Mouse (Mus musculus) heart, adult 11 months (tissue): Measurements from ENCODE around the gene Fuca1.
"Not testable (repeated sequence)": the region's sequence is repeated elsewhere in the genome, so short reads cannot be mapped to it uniquely, and the experiment has no call there.

Experiments
- DNase-seq: peaks from one replicate; pipeline ENCODE4 v3.0.0; 2022

The Fuca1 gene

DNA sequence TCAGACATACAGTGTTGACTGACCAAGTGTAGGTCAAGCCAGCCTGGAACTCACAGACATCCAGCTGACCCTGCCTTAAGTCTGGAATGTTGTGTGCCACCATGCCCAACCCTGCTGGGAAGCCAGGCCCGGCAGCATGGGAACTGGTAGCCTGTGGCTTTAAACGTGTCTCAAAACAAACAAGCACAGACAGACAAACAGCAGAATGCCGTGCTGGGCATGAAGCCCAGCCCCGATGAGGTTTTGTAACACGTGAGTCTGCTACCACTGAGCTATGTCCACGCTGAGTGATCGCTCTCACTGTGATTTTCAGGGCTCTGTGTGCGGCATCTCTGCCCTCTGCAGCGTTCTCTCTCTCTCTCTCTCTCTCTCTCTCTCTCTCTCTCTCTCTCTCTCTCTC is 35.4 kb downstream of the Fuca1 start:
- DNase-seq: no peak

DNA sequence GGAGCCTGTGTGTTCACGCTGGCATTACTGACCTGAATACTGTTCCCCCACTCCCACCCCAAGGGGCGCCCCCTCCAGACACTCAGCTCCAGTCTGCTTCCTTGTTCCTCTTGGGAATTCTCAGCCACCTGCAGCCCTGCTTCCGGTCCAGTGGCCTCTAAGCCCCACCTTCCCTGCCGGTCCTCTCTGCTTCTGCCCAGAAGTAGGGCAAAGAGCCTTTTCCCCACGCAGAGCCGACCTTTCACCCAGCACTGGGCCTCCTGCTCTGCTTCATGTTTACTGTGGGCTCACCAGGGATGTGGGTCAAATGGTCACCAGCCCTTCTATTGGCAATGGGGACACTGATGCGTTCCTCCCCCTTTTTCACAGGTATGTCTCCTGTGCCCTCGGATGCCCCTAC is 37.8 kb downstream of the Fuca1 start:
- peak; percentile 91 for DNase-seq

DNA sequence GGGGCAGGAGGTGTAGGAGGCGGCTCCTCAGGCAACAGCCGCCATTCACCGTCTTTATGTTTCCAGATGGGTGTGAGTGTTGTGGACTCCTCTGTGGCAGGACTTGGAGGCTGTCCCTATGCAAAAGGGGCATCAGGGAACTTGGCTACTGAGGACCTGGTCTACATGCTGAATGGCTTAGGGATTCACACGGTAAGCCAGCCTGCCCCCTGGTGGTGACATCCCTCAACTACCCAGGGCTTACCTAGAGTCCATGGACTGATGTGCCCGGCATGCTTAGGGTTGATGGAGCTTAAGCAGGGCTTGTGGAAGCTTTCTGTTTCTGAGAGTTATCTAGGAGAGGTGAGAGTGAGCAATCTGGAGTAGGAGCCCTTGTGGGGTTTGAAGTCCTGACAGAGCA is 40.2 kb downstream of the Fuca1 start:
- peak; percentile 95 for DNase-seq

DNA sequence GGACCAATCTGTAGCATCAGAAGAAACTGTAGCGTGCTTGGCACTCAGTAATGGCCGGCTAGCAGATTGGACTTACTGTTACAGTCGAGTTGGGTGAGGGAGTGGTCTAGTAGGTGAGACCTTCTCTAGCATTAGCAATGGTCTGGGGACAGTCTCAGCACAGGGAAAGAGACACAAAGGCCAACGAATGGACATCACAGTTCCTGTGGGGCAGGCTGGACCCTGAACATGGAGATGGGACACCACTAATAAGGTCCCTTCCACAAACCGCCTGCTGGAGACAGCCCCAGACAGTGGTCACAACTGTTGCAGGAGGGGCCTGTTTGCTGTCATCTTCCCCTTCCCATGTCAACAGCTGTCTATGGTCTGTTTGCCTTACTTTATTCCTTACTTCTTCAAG is 41.2 kb downstream of the Fuca1 start:
- DNase-seq: no peak

DNA sequence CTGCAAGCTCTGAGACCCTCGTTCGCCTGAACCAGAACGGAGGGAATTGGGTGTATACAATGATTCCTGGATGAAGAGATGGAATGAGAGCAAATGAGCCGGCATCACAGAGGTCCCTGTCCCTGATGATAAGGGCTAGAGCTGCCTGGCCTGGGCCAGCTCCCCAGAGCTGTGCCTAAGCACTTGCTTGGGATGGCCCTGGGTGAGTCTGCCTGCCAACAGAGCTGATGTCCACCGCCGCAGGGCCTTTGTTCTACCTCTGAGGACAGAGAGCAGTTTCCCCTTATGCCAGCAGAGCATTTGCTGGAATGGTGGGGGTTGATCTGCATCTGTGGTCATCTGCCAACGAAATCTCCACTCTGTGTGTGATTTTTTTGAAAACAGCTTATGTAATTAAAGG is 41.7 kb downstream of the Fuca1 start:
- DNase-seq: peak; percentile 94

DNA sequence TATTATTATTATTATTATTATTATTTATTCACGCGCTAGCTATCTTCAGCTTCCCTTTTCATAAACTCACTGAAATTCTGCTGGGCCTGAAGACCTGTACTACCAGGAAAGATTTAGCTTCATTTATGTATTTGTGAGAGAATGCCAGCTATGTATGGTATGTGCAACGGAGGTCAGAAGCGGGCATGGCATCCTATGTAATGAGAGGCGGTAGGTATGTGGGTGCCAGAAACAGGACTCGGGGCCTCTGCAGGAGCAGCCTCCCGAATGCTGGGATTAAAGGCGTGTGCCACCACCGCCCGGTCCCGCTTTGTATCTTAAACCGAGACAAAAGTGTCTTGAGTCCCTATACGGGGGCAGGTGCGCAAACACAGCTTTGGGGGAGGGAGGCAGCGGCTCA is 42.4 kb downstream of the Fuca1 start:
- no peak for DNase-seq

DNA sequence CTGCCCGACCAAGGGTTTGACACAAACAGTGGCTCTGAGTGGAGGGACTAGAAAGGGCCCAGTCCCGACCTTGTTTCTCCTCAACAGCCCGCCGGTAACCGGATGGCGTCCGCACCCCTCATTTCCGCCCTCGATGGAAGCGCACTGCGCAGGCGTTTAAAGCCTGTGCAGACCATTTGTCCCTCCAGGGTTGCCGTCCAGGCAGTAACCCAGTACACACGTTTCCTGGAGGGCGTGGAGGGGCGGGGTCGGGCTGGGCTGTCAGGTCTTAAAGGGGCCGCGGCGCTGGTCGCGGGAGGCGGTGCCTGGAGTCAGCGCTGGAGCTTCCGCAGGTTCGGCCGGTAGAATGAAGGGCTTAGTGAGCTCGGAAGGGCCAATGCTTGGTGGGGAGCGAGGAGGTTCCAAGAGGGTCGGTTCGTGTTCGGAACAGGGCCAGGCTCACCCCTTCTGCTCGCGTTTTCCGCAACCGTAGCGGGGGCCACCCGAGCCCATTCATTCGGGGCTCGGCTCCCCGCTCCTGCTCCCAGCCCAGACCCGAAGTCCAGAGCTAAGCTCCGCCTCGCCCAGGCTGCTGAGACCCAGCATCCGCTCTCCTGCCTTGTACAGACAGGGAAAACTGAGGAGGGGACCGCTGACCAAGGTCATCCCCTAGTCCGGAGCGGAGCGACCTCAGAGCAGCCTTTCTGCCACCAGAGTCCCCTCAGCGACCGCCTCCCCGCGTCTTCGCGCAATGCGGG is 43.1 kb downstream of the Fuca1 start, which contains the start of gene Gale:
TSS of gene Gale (plus strand) at position 271 of the 737 bp plus-strand sequence.
- peak; percentile 100 for DNase-seq

DNA sequence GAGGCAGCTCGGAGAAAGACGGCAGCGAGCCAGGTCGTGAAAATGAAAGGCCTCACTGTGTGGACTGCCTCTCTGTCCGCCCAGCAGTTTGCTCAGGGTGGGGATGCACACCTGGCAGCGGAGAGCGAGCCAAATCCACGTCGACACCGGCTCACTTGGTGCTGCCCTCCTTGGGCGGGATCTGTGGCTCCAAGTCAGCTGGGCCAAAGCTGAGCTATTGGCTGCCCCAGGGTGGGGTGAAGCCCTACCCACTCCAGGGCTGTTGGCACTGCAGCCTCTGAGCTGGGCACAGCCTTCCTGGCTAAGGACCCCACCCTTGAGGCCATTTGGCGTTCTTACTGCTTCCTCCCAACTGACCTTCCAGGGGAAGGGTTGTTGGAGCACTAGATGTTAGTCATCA is 43.9 kb downstream of the Fuca1 start:
- peak; percentile 98 for DNase-seq

DNA sequence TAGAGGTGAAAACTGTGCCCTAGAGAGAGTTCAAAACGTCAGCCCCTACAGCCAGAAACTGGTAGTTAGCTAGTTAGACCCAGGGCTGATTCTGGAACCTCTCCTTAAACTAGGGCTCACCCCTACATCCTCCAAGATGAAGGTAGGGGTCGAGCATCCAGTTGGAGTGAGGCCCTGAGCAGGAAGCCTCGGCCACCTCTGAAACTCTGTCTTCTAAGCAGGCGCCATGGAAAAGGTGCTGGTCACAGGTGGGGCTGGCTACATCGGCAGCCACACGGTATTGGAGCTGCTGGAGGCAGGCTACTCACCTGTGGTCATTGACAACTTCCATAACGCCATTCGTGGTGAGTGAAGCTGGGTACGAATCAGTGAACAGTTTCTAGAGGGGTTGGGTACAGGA is 44.6 kb downstream of the Fuca1 start:
- DNase-seq: peak; percentile 91

DNA sequence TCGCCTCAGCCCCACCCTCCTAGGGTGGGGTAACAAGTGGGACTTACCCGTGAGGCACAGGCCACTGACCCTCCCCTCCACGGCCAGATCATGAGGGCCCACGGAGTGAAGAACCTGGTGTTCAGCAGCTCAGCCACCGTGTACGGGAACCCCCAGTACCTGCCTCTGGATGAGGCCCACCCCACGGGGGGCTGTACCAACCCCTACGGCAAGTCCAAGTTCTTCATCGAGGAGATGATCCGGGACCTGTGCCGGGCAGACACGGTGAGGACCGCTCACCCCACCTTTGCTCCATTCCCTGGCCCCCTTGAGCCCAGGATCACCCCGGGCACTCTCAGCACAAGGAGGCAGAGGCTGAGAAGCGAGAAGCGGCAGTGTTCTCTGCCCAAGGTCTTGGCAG is 45.7 kb downstream of the Fuca1 start:
- DNase-seq: peak; percentile 92

DNA sequence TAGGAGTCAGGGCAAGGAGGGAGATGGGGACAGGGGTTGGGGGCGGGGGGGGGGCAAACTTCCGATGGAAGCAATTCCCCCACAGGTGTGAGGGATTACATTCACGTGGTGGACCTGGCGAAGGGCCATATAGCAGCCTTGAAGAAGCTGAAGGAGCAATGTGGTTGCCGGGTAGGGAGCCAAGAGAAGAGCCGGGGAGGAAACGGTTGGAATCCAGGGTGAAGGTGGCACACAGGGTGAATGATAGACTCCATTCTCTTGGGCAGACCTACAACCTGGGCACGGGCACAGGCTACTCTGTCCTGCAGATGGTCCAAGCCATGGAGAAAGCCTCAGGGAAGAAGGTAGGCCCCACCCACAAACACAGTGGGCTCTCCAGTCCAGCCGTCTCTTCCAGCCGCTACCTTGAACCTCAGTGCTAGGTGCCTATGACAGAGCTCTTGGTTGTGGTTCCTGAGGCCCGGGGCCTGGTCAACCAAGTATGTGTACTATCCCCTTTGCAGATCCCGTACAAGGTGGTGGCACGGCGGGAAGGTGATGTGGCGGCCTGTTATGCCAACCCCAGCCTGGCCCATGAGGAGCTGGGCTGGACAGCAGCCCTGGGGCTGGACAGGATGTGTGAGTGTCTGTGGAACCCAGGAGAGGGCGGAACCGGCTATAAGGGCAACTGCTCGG is 46.7 kb downstream of the Fuca1 start:
- peak; percentile 94 for DNase-seq

DNA sequence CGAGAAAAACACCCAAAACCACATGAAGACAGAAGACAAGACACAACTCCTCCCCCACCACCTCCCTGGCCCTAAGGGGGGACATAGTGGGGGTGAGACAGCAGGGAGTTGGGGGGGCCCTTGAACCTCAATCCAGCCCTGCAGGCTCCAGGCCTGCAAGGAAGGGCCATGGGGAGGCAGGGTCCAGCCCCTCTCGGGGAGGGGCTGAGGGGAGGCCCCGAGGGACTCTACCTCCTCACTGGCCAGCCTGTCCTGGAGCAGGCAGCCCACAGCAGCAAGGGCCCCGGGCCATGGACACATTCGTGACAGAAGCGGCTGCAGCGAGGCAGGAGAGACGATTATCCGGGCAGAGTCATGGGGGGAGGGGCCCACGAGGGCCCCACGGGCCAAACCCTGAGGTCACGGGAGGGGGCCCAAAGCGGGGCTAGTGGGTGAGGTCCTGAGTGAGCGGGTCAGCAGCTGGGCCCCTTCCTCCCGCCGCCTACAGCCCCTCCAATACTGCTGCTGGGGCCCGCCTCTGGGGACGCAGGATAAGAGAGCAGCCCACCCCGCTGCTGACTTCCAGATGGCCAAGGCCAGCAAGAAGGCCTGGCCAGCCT is 47.8 kb downstream of the Fuca1 start:
- DNase-seq: peak; percentile 93

DNA sequence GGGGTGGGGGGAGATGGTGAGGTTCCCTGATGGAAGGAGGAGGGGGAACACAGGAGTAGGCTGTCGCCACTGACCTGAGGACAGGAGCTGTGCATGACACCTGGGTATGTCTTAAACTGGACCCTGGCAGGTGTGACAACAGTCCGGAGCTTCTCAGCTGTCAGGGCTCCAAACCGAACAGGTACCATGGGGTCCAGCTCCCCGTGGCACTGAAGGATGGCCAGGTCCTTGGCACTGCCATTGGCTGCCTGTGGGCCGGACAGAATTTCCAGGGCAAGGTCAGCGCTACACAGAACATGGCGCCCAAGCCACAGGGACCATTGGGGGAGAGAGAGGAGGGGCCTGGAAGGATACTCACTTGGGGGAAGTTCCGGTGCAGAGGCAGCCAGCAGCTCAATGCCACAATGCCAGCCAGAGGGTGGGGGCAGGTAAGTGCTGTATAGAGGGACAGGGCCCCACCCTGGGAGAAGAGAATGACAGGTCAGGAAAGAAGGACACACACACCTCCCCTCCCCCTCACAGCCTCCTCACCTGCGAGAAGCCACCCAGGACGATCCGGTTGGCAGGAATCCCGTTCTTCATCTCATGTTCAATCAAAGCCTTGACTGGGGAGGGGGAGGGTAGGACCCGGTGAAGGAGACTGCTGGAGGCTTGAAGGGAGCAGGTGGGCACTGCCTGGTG is 48.7 kb downstream of the Fuca1 start:
- peak; percentile 92 for DNase-seq

DNA sequence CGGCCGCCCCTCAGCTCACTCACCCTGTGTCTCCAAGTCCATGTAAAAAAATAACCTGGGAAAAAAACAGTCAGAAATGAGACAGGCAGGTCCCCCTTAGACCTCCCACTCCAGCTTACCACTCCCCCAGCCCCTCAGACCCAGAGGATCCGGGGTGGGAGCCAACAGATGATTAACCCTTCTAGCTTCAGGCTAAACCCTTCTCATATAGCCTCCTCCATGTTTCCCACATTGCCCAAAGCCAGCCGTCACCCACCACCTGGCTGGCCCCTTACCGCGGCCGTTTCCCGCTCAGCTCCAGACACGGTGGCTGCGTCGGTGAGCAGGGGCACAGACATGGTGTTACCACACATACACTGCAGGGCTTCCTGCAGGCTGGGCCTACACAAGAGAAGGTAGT is 50.0 kb downstream of the Fuca1 start:
- peak; percentile 92 for DNase-seq

DNA sequence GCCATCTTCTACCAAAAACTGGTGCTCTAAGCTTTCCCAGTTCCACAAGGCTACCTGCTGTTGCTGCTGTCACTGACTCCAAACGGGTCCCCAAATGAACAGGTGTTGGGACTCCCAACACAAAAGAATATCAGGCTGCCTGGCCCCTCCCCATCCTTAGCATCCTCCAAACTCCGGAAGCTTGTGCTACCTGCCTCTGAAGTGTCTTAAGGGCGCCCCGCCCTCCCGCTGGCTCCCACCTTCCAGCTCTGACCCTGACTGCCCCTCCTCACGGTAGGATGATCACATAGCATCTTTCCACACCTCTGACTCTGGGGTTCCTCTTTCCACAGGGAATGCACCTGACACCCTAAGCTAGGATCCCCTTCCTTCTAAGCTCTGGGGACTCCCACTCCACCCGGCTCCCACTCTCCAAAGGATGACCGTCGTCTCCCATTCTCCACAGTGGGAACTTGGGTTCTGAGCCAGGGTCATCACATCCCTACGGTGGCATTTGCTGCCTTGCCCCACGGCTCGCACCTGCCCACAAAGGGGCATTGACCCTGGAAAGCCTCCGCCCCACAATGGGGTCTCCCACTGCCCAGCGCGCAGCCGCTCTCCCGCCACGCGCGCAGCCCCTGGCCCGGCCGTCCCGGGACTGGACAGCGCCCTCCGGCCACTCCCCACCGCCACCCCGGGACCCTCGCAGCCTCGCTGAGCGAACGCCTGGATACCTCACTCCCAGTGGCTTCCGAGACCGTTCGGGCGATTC is 51.4 kb downstream of the Fuca1 start:
- DNase-seq: no peak

DNA sequence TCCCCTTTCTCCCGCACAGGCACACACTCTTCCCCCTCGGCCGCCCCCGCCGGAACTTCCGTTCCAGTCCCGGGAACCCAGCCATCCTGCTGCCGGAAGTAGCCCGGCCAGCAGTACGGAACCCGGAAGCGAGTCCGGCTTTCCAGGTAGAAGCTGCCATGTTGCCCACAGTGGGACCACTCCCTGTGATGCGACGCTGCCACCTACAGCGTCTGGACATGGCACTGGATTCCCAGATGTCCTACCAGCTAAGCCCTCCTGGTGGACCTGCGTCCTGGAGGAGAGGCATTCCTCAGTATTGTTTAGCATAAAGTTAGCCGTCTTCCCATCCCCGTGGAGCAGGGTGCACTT is 52.0 kb downstream of the Fuca1 start, which contains the start of gene Lypla2:
TSS of gene Lypla2 (minus strand) at position 71 of the 351 bp plus-strand sequence.
- peak; percentile 99 for DNase-seq

DNA sequence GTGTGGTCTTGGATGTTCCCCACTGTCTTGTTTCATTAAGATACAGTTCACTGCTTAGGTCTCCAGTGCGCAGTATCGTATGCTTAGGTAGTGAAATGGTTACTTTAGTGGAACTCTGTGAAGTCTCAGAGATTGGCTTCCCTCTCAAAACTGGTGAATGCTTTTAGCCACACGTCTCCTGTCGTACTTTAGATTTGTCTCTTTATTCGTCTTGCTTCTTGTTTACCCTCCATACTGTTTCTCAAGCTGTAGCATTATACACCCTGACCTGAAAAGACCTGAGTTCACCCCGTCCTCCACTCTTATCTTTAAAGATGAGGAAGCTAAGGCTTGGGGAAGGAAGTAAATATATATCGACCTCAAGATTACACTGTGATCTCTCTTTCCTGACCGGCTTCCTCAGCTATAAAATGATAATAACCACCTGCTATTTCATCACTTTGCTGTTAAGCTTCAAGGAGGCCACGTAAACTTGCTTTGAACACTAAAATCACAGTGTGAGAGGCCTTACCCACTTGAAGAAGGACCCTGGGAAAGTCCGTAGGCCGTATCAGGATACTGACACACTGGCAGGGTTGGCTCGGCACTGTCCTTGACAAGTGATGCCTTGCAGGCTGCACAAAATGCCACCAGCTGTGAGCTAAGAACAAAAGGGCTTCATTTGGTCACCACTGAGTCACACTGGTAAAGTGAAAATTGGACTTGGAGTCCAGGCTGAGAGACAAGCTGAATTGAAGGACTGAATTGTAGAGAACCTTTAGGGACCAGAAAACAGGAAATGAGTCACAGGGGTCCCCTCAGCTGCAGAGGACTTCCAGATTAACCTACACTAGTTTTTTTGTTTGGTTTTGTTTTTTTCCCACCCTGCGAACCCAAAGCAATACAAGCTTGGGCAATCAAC is 52.6 kb downstream of the Fuca1 start:
- peak; percentile 95 for DNase-seq

DNA sequence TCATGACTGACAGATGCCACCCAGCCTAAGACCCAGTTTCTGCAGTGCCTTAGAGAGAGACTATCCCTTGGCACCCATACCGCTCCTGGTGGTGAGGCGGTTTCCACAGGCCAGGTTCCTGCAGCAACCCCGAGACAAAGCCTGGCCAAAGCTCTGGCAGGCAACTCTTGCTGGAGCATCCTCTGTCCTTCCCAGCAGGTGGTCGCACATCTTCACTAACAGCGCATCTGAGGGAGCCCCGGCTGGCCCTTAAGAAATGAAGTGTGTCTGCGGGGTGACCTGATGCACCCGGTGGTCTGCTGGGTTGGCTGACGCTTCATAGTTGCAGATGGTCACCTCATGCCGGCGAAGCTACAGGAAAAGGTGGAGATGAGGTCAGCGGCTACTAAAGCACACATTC is 55.6 kb downstream of the Fuca1 start:
- DNase-seq: peak; percentile 89

DNA sequence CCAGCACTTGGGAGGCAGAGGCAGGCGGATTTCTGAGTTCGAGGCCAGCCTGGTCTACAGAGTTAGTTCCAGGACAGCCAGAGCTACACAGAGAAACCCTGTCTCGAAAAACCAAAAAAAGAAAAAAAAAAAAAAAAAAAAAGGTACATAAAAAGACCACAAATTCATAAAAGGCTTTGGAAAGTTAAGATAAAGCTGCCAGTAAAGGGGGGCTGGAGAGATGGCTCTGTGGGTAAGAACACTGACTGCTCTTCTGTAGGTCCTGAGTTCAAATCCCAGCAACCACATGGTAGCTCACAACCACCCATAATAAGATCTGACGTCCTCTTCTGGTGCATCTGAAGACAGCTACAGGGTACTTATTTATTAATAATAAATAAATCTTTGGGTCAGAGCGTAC is 59.7 kb downstream of the Fuca1 start:
- not testable (repeated sequence) for DNase-seq

DNA sequence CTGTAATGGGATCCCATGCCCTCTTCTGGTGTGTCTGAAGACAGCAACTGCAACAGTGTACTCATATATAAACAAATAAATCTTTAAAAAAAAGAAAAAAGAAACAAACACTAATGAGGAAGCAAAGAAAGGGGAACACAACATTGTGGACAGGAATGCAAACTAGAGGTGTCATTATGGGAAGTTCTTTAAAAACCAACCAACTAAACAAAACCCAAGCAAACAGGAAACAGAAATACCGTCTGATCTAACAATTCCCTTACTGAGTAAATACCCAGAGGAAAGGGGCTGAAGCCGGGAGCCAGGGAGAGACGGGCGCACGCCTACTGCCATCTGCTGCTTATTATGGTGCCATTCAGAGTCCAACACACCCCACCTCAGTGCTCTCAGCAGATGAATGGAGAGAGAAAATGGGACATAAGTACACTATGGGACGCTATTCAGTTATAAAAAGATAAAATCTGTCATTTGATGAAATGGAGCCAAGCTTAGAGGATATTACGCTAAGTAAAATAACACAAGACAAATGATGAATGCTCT is 61.1 kb downstream of the Fuca1 start:
- no peak for DNase-seq

DNA sequence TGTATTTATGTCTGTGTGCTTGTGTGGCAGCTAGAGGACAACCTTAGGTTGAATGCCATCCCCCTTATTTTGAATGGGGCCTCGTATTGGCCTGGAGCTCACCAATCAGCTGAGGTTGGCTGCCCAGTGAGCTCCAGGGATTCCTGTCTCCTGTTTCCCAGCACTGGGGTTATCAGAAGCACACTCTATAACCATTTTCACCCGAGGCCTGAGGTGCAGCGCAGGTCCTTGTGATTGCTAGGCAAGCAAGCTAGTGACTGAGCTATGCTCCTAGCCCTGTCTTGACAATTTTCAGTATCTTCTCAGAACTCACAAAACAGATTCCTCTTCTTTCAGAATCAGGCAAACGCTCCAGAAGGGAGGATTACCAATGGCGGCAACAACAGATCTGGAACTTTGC is 64.0 kb downstream of the Fuca1 start:
- DNase-seq: no peak
